Mouse (Mus musculus): ENCODE data around the gene Clcn1. TPM values are rescaled to one million over a fixed set of nuclear protein-coding genes. Genes with fewer than 3 reads are reported as not detected.

Gene Clcn1
- total RNA-seq (2021) = 100 to 1,000 TPM; 153 TPM
- long read RNA-seq, experiment 1, transcript Clcn1-201 (23 exons, 3,545 nt) = major isoform, 67 of 94 reads
- long read RNA-seq, experiment 1, partial matches to known transcripts = 19 of 94 reads
- long read RNA-seq, experiment 1, other reads (novel, unspliced or antisense) = 6 of 94 reads
- long read RNA-seq, experiment 2, transcript Clcn1-201 (23 exons, 3,545 nt) = major isoform, 44 of 75 reads
- long read RNA-seq, experiment 2, partial matches to known transcripts = 22 of 75 reads
- long read RNA-seq, experiment 2, other reads (novel, unspliced or antisense) = 7 of 75 reads

DNA sequence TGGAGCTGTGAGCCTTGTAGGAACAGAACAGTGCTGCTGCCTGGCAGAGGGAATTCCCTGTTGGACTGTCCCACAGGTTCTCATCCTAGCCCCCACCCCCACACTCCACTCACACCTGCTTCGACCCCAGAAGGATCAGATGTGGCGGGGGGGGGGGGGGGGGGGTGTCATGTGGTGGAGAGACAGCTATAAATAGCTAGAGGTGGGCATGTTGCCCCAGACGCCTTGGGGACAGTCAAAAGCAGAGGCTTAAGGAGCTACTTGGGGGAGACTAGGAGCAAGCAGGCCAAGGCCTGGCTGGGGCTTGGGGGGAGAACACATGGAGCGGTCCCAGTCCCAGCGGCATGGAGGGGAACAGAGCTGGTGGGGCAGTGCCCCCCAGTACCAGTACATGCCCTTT lies at the start of gene Clcn1:
Clcn1 (plus strand) TSS at position 238 of the 400 bp plus-strand sequence.
- DNase-seq (ENCODE audit: low spot score) = peak; percentile 78

DNA sequence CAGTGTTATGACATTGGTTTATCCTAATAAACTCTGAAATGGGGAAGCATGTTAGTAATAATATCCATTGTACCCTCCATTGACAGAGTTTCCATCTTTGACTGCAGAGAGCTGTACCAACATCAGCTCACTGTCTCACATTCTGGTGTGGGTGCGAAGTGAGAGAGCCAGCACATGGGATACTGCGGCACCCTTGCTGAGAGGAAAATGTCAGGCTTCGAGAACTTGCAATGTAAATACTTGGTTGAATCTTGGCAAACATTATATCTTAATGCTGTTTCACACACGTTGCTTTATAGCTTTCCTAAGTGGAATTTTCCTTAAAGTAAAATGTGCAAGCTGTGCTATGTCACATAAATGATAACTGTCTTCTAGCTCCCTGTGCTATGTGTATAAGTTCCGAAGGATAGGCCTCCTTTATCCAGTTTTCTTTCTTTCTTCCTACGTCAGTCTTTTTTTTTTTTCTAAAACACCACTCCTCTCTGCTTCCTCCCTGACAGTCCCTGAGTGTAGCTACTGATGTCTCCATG lies 49.1 kb upstream of the Clcn1 start:
- no peak for DNase-seq (ENCODE audit: low spot score)

DNA sequence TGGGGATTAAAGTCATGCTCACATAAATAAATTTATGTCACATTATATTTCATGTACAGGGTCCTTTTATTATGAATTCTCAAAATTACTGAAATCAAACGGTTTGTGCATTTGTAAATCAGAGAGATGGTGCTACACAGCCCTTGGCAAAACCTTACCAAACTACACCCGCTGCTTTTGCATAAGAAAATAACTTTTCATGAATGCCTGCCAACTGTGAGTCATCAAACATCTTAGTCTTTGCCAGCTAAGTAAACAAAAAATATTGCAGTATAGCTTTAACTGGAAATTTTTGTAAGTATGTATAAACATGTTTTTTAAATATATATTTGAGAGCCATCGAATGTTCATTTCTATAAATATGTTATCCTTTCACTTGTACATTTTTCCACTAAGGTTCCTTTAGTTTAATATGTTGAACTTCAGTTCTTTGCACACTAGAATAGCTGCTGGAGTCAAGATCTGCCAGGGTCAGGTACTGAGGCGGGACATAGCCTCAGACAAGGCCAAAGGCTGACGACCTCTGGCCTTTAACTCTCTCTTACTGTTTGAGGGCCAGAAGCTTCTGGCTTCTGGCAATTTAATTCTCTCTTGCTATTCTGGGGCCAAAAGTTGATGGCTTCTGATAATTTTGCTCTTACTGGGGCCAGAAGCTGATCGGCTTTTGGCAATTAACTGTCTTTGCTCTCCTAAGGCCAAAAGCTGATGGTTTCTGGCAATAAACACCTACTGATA lies 45.0 kb upstream of the Clcn1 start:
- DNase-seq (ENCODE audit: low spot score) = peak; percentile 27

DNA sequence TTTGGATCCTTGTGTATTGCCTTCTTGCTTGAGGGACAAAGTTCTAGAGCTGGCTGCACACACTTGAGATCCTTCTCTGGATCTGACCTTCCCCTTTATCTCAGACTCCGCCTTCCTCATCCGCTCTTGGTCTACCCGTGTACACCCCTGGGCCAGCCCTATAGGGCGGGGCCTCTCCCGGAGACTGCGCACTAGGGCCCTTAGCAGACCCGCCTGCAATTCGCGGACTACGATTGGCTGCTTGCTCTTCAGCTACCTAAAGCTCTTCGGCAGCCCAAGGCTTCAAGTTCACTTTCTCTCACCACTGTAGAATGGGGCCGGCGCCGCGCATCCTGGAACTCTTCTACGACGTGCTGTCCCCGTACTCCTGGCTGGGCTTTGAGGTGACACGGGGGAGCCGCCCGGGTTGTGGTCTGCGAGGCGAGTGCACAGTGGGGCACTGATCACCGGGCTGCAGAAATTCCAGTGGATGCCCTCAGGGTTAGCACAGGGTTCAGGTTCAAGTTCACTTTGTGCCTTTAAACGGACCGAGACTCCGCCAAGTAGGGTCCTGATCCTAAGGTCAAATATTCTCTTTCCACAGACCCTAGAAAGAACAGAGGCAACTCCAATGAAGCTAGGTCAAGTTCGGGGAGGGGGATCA lies 40.7 kb upstream of the Clcn1 start, which contains the start of gene Gstk1:
Gstk1 (plus strand) TSS at position 225 of the 643 bp plus-strand sequence.
- DNase-seq (ENCODE audit: low spot score) = peak; percentile 85

DNA sequence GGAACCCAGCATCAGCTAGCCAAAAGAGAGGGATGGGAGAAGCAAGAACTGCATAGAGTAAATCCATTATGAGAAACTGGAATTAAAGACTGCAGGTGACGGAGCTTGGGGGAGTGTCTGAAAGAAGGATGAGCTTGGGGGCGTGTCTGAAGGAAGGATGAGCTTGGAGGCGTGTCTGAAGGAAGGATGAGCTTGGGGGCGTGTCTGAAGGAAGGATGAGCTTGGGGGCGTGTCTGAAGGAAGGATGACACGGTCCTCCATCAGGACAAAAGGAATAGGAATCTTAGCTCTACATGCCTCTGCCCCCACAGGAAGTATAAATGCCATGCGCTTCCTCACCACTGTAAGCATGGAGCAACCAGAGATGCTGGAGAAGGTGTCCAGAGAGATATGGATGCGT lies 39.3 kb upstream of the Clcn1 start:
- DNase-seq (ENCODE audit: low spot score) = peak; percentile 43

DNA sequence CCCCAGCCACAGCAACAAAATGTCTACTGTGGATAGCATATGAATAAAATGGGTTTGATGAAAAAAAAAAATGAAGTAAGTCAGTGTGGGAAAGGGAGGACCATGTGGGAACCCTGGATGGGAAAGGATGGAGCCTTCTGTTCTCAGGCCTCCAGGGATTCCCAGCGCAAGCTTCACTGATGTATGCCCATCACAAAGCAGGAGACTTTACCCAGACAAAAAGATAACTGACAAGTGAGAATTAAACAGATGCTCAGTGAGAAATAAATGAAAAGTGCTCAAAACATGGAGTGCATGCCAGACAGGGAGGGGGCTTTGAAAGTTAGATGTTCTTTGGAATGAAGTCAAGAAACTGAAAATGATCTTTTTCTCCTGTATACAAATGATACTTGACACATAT lies 38.5 kb upstream of the Clcn1 start:
- DNase-seq (ENCODE audit: low spot score) = no peak

DNA sequence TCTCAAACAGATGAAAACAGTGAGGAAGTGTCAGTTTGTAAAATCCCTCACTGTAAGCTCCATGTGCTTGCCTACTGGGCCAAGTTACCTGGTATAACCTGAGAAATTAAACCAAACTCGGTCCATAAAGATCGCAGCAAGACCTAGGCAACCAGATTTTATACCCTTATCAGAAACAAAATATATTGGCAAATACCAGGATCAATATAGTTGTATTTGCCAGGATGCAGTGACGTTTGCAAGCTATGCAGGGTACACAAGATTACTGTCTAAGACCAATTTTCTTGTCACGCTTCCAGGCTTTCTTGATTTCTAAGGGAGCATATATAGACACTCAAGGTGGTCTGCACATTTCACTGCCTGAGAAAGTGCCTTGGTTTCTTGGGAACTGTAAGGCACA lies 34.7 kb upstream of the Clcn1 start:
- no peak for DNase-seq (ENCODE audit: low spot score)

DNA sequence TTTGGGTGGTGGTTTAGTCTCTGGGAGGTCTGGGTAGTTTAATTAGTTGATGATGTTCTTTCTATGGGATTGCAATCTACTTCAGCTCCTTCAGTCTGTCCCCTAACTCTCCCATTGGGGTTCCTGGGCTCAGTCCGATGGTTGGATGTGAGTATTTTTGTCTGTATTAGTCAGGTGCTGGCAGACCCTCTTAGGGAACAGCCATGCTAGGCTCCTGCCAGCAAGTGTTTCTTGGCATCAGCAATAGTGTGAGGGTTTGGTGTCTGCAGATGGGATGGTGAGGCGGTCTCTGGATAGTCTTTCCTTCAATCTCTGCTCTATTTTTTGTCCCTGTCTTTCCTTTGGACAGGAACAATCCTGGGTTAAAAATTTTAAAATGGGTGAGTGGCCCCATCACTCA lies 33.4 kb upstream of the Clcn1 start:
- DNase-seq (ENCODE audit: low spot score) = peak; percentile 24

DNA sequence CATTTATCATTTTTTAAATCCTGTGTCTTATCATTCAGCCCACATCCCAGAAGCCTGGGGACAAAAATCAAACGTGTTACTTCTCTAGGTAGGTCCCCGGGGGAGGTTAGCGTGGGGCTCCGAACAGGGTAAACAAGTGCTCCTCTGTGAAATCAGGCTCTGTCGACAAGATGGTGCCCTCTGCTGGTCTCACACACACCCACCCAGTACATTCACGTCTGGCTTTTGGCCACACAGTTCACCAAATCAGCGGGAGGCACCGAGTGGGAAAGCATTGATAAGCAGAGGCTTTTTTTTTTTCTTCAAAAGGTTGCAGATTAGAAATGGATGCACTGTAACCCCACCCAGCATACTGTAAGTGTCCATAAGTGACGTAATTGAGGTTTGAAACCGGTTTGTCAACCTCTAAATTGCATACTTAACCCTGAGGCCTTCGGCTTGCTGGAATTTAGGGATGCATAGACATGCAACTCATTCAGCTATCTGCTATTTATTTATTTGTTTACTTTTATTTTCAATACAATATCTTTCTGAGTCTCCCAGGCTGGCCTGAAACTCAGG lies 29.1 kb upstream of the Clcn1 start:
- peak; percentile 67 for DNase-seq (ENCODE audit: low spot score)

DNA sequence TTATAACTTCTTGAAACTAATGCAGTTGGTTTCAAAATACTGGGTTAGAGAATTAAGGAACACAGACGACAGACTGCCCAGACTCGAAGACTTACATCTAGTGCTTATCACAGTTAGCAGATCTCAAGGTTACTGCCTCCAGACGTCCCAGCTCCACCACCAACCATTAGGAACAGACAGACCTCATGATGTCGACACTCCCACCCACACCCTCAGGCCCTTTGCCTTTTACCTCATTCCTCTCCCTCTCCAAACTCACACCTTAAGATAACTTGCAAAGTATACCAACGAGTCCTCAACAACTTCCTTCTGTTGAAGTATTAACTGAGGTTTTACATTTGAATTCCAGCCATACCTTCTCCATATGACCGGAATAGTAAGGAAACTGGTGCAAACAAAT lies 26.1 kb upstream of the Clcn1 start:
- DNase-seq (ENCODE audit: low spot score) = no peak

DNA sequence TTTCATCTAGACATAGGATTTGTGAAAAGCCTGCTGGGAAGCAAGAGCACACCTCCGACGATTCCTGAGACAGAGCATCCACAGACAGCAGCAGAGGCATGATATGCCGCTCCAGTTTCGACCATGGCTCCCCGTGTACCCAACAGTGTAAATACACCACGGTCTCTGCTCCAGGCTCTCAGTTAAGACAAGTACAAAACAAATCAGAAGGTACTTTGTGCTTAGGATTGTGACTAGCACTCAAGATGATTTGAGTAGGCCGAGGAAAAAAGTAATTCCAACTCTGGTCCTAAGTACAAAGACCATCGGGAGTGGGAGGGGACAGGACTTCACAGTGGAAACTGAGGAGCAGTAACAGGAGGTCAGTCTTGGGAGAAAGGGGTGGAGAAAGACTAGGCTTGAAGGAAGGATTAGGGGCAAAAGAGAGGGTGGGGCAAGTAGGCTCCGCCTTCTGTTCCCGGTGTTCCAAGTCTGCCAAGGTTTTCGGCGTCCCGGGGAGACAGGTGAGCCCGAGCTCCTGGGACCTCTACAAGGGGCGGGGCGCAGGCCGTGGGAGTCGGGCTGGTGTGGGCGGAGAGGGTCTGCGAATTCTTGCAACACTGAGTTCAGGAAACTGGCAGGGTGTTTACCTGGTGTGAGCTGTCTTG lies 24.8 kb upstream of the Clcn1 start, which contains the start of gene Tmem139:
Tmem139 (plus strand) TSS at position 447 of the 647 bp plus-strand sequence.
- no peak for DNase-seq (ENCODE audit: low spot score)

DNA sequence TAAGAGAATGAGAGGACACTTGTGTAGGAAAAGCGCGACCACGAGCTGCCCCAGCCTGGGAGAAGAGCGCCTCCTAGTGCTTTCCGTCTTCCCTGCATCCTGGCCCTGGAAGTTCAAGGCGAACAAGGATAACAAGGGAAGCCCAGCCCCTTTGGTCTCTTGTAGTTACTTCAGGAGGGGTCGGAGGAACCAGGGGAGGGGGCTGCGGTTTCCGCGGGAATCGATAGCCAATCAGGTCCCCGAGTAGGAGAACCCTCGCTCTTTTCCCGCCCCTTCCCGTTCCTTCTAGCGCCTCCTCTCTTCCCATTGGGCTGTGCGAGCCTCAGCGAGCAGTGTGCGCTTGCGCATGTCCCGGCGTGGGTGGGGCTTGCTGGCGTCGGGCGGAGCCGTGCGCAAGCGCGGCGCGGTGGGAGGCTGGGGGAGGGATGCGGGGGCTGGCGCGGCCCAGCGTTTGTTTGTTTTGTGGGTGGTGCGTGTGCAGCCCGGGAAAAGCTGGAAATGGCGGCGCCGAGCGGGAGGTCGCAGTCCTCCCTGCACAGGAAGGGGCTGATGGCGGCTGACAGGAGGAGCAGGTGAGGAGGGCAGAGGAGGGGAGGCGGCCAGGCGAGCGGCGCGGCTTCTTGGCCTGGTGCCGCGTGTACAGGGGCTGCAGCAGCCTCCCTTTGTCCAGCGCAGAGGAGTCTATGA lies 21.7 kb upstream of the Clcn1 start, which contains the start of gene Casp2:
Casp2 (plus strand) TSS at position 360 of the 687 bp plus-strand sequence.
- DNase-seq (ENCODE audit: low spot score) = peak; percentile 98

DNA sequence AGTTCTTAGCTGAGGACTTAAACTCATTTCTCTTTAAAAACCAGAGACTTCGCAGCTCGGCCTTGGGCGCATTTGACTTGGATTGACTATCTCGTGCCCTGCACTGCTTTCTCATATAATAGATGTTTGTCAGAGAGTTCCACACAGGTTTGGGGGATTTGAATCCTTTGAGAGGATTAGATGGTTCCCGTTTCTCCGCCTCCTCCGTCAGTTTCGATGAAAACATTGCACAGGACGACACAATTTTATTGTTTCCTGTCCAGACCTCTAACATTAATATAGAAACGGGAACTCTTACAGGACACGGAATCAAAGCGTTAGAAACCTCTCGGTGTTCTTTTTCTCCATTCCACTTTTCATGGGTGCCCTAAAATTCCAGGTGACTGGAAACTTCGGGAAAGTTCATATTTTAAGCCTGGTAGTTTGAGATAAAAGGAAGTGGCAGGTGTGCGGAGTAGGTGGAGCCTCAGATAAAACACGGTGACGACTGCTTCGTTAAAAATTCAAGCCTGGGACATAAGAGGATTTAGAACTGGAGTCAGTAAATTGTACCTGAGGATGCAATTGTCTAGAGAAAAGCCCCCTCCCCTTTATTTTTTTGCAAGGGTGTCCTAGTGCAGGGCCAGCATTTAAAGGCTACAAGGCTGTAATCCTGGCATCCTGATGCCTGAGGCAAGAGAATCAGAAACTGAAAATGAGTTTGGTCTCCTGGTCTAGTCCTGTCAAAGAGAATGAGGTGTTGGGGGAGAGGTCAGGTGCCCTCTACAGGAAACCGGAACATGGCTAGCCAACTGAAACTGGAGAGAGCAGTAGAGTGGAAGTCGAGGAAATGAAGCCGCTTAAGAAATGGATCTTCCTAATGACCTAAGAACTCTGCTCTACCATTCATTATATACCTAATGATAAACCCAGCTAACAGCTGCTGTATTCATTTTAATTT lies 20.8 kb upstream of the Clcn1 start:
- no peak for DNase-seq (ENCODE audit: low spot score)

DNA sequence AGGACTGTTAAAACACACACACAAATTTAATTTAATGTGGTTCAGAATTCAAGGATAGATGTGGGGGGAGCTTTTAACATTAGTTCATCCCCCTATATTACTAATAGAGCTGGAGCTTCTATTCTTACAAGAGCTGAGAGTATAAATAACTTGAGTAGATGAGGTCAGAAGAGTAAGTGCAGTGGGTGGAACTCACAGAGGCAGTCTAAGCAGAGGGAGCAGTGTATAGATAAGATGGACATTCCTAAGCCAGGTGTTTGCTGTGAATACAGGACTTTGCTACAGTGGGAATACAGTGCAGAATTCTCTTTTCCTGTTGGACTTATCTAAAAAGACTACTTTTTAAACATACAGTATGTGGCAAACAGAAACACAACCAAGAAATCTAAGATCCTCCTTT lies 15.7 kb upstream of the Clcn1 start:
- no peak for DNase-seq (ENCODE audit: low spot score)

DNA sequence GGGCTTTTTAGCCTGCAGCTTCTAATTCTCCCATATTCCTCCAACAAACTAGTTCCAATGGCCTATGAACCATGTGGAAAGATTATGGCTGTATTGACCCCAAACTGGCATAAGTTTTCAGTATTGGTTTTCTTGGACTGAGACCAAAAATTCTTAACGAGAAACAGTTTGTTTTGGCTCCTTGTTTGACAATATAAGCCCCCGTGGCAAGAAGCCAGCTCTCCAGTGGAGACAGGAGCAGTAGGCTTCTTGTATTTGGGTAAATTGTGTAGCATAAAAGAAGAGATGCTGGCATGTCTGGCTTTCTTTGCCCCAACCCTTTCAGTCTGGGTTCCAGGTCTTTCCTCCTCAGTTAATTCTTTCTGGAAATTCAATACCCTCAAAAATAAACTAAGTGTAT lies 10.3 kb upstream of the Clcn1 start:
- no peak for DNase-seq (ENCODE audit: low spot score)

DNA sequence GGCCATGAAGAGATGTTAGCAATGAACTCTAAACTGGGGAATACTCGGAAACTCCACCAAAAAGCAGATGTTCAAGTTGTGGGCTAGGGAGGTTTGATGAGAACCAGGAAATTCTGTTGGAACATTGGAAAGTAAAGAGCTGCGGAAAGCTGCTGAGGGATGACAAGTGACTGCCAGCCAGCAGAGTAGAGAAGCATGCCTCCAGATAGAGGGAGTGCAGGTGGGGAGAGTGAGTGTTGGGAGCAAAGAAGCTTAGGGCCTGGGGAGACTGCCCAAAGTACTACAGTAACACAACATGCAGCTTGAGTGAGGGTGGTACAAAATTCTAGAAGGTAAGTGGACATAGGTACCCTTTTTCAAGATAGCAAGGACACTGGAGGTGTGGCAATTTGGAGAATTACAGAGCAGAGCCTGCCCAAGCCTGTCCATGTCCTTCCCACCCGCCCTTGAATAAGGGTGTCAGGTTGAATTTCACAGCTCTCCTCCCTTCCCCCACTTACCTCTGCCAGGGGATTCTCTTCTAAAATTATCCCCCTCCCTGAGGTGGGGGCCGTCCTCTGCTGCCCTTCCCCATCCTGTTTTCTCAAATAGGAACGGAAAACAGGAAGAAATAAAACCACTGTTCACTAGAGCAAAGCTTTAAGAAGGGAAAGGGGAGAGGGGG lies 3.5 kb upstream of the Clcn1 start:
- peak; percentile 70 for DNase-seq (ENCODE audit: low spot score)

DNA sequence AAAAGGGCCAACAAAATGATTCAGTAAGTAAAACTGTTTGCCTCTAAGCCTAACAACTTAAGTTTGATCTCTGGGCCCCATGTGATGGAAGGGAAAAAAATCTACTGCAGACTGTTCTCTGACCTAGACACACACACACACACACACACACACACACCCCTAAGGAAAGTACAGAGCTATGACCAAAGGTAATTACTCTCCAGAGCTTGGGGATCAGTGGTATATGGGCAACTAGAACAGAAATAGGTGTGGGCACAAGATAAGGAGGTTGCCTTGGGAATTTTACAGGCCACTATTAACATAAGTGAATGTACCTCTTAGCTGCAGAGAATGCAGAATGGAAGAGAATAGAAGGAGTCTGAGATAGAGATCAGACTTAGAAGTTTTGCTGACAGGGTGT lies 1.1 kb downstream of the Clcn1 start:
- no peak for DNase-seq (ENCODE audit: low spot score)

DNA sequence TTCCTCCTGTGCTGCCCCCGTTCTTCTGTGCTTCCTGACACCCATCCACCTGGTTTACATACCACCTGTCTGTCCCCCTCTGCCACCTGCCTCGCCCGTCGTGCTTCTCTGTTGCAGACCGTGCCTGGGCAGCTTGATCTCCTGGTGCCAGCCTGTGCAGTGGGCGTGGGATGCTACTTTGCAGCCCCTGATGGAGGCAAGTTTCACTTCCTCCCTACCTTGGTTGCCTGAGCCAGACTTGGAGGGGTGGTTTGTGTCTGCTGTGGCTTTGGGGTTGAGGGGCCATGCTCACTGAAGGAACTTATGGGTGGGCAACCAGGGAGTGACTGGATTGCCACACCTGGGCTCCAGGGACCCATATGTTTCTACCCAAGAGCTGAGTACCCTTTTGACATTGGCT lies 6.8 kb downstream of the Clcn1 start:
- no peak for DNase-seq (ENCODE audit: low spot score)

DNA sequence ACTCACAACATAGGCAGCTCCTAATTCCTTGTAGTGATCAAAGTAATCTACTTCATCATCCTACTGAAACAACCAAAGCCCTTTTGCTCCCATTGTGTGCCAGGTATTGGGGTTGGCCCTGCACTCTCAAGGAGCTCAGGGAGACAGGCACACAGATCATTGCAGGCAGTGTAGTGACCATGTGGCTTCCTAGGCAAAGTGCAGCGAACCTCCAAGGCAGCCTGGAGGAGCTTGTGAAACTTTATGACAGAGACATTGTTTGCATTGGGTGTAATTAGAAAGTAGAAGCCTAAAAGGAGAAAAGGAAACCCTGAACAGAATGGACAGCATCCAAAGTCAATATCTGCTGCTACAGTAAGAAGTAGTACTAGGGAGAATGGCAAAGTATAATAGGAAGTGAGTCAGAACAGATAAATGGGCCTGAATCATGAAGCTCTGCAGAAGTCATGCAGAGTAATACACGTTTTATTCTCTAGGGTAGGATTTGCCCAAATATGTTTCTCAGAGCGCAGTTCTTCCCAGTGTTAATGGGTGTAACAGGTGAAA lies 9.1 kb downstream of the Clcn1 start:
- DNase-seq (ENCODE audit: low spot score) = no peak
